Mouse (Mus musculus): ENCODE results near the gene Srgap3.

- TF ChIP-seq CTCF (IDR thresholded peaks at IDR 0.05; ENCODE audit: control insufficient read depth, insufficient read depth, insufficient read length), result no peak
- no peak for TF ChIP-seq USF1 (IDR thresholded peaks at IDR 0.05; ENCODE audit: low read depth)
- TF ChIP-seq MAX (IDR thresholded peaks at IDR 0.05), result no peak
- no peak for TF ChIP-seq CEBPB (IDR thresholded peaks at IDR 0.05; ENCODE audit: low read depth)
Observed at GRCm38 (mm10) chr6:112778211-112778610, 168.9 kb downstream of the Srgap3 start.

Data from C2C12 (cell line).